Mouse (Mus musculus) midbrain, postnatal 0 days (tissue): ENCODE measurements around the gene Ica1. TPM values are rescaled to one million over a fixed set of nuclear protein-coding genes. Genes with fewer than 3 reads are reported as not detected.

Experiments
- ATAC-seq: fragments of 200-750 bp; cut with Nextera tagmentation; 2 replicates; pipeline ENCODE4 v1.8.0; 2017; ENCODE audit warnings: moderate number of reproducible peaks, mild to moderate bottlenecking, moderate TSS enrichment, moderate library complexity; ENCODE audit not compliant: low FRiP score
- DNase-seq: peaks from one replicate; pipeline ENCODE4 v3.0.0-alpha.2; 2015; ENCODE audit warnings: low spot score
- H3K27ac ChIP-seq: fragments of 300-500 bp; sonication (generic); 2 replicates; pipeline ENCODE4 v1.5.1; 2014; ENCODE audit warnings: low read depth, mild to moderate bottlenecking, low read length, mixed read lengths
- H3K27me3 ChIP-seq: fragments of 300-500 bp; sonication (generic); 2 replicates; pipeline ENCODE4 v1.6.1; 2014; ENCODE audit warnings: low read length, control low read depth, mixed read lengths; ENCODE audit not compliant: insufficient read depth
- H3K36me3 ChIP-seq: fragments of 300-500 bp; sonication (generic); 2 replicates; pipeline ENCODE4 v1.6.1; 2014; ENCODE audit warnings: low read length, control low read depth, mixed read lengths; ENCODE audit not compliant: insufficient read depth
- H3K4me1 ChIP-seq: fragments of 300-500 bp; sonication (generic); 2 replicates; pipeline ENCODE4 v1.6.1; 2014; ENCODE audit warnings: mild to moderate bottlenecking, control low read depth, antibody characterized with exemption, low read length, mixed read lengths; ENCODE audit not compliant: insufficient read depth
- H3K4me2 ChIP-seq: fragments of 300-500 bp; sonication (generic); 2 replicates; pipeline ENCODE4 v1.6.1; 2014; ENCODE audit warnings: low read depth, mild to moderate bottlenecking, low read length, mixed read lengths; ENCODE audit not compliant: poor library complexity, severe bottlenecking
- H3K4me3 ChIP-seq: fragments of 300-500 bp; sonication (generic); 2 replicates; pipeline ENCODE4 v1.5.1; 2014; ENCODE audit warnings: low read depth, mild to moderate bottlenecking, low read length, moderate library complexity
- H3K9ac ChIP-seq: fragments of 300-500 bp; sonication (generic); replicated peaks from 2 replicates; pipeline ENCODE4 v1.6.1; 2014; ENCODE audit warnings: mild to moderate bottlenecking, low read length, moderate library complexity, mixed read lengths; ENCODE audit not compliant: poor library complexity, severe bottlenecking
- H3K9me3 ChIP-seq: fragments of 300-500 bp; sonication (generic); 2 replicates; pipeline ENCODE4 v1.6.1; 2016; ENCODE audit warnings: low read length, control low read depth
- CTCF ChIP-seq: IDR thresholded peaks from 2 replicates; pipeline ENCODE4 v1.5.1; 2016; ENCODE audit warnings: antibody characterized with exemption, mild to moderate bottlenecking
- WGBS: fragments of 180-500 bp; shearing (Covaris S2); extraction: QIAGEN DNeasy Blood & Tissue Kit; methylation state at CpG from one replicate; pipeline ENCODE4 v1.1.7; 2014; 5-methylcytosine and 5-hydroxymethylcytosine counted together
- polyA plus RNA-seq: library from polyadenylated mRNA; unstranded; fragments of >200 nt; fragmentation: Nextera tagmentation; extraction: Ambion mirVana; gene quantifications from 2 replicates; pipeline ENCODE4 v1.2.1, GENCODE M21; 2015
- total RNA-seq: library from RNA; depleted of rRNA; stranded (reverse); fragments of >200 nt; gene quantifications from 2 replicates; pipeline ENCODE4 v1.2.3, GENCODE M21; 2014

Gene Ica1
- total and polyA plus RNA-seq, 2 experiments from 2014 or later = 57.4 to 98.7 TPM

DNA sequence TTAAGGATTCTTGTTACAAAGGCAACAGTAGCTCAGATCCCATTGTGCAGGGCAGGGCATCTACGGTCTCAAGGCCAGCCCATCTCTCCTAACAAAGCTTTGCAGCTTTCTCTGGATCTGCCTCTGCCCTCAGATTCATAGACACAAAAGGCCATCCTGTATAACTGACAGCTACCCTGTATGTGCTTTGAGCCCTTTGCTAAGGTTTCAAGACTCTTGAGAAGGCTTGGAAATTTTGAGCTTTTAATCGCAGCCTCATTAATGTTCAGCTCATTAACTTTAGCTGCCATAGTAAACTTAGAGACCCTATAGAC is 24.6 kb downstream of the Ica1 start:
- H3K36me3 ChIP-seq = peaks cover 14% of the 10 kb centered on the region
- WGBS = 73% methylated on average over 2 of the region's 2 CpGs
- TF ChIP-seq CTCF = no peak
- H3K9me3 ChIP-seq = no peaks in the 10 kb centered on the region
- no peak overlapping the region for H3K4me3 ChIP-seq
- no peak overlapping the region for H3K9ac ChIP-seq
- H3K27me3 ChIP-seq = no peaks in the 10 kb centered on the region
- no peak overlapping the region for H3K4me2 ChIP-seq
- no peak overlapping the region for H3K27ac ChIP-seq
- no peaks in the 10 kb centered on the region for H3K4me1 ChIP-seq
- no peak for DNase-seq
- no peak for ATAC-seq

DNA sequence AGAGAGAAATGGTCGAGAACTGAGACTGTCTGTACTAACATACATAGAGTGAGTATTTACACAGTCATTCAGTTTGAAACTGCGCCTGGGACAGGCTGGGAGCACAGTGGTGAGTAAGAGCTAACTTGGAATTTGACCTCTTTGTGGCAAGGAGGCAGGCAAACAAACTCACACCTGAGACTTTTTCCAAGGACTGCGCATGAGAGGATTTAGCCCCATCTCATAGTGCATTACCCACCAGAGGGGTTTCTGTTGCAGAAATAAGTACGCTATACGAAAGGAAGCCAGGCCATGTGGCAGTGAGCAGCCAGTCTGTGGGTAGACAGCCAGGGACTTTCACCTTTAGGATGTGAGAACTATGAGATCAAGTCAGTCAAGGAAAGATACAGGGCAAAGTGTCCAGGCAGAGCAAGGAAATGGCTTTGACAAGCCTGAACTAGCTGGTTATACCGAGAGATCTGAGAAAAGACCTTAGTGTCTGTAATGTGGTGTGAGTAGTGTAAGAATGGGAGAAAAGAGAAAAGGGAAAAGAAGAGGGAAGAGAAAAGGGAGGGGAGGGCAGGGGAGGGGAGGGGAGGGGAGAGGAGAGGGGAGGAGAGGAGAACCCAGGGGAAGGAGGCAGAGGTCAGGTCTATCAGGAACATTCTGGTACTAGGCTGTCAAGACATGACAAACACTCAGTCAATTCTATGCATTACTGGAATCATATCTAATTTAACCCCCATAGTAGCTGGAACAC is 25.1 kb downstream of the Ica1 start:
- Histone ChIP-seq H3K36me3 (peaks cover 14% of the 10 kb centered on the region), H3K4me1 (no peaks in the 10 kb centered on the region), H3K27ac (no peak overlapping the region), H3K4me3 (no peak overlapping the region), H3K9me3 (no peaks in the 10 kb centered on the region), H3K27me3 (no peaks in the 10 kb centered on the region), H3K4me2 (no peak overlapping the region), H3K9ac (no peak overlapping the region)
- TF ChIP-seq CTCF = no peak
- no peak for ATAC-seq
- no peak for DNase-seq
- WGBS = 90% methylated on average over 6 of the region's 6 CpGs

DNA sequence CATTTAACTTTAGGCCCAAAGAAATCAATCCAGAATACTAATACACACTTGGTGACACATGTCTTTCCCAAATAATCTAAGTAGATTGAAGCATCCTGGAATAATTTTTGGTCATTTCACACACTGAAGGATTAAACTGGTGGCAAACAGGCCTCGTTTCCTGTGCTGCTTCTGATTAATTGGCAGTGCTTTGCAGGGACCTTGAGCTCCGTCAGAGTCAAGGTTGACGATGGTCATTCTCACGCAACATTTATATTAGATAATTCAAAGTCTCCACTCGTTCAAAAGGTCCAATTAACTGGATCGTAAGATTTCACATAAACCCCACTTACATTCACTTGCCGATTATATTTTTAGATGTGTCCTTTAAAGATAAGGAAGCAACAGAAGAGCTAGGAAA is 33.4 kb downstream of the Ica1 start:
- H3K27me3 ChIP-seq = no peaks in the 10 kb centered on the region
- H3K4me3 ChIP-seq = no peak overlapping the region
- H3K9me3 ChIP-seq = no peaks in the 10 kb centered on the region
- DNase-seq = no peak
- WGBS = 79% methylated on average over 7 of the region's 7 CpGs
- H3K27ac ChIP-seq = no peak overlapping the region
- no peak for TF ChIP-seq CTCF
- no peaks in the 10 kb centered on the region for H3K4me1 ChIP-seq
- peaks cover 17% of the 10 kb centered on the region for H3K36me3 ChIP-seq
- no peak overlapping the region for H3K4me2 ChIP-seq
- no peak overlapping the region for H3K9ac ChIP-seq
- no peak for ATAC-seq

DNA sequence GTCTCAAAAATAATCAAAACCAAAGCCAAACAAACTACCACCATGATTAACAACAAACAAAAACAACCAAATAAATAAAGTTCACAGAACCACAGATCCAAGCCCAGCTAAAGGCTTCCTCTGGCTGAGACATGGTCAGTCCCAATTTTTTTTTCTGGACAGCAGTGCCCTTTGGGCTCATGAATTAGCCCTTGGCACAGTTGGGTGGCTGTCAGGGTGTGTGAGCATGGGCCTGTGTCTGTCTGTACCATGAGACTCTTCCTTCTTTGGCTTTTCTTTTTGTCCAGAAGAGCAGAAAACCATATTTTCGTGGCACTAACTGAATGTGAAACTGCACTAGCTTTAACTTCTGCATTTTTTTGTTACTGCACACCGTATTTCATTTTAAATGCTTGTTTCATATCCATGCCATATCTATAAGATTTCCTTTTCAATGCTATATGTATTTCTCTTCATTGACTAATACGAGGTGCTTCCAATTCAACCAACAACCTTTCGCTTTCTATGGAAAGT is 34.0 kb downstream of the Ica1 start:
- TF ChIP-seq CTCF = no peak
- H3K9me3 ChIP-seq = no peaks in the 10 kb centered on the region
- 89% methylated on average over 4 of the region's 4 CpGs for WGBS
- no peak overlapping the region for H3K4me3 ChIP-seq
- H3K27me3 ChIP-seq = no peaks in the 10 kb centered on the region
- H3K36me3 ChIP-seq = peaks cover 13% of the 10 kb centered on the region
- no peak for ATAC-seq
- no peak for DNase-seq
- H3K27ac ChIP-seq = no peak overlapping the region
- H3K4me2 ChIP-seq = no peak overlapping the region
- no peak overlapping the region for H3K9ac ChIP-seq
- no peaks in the 10 kb centered on the region for H3K4me1 ChIP-seq

DNA sequence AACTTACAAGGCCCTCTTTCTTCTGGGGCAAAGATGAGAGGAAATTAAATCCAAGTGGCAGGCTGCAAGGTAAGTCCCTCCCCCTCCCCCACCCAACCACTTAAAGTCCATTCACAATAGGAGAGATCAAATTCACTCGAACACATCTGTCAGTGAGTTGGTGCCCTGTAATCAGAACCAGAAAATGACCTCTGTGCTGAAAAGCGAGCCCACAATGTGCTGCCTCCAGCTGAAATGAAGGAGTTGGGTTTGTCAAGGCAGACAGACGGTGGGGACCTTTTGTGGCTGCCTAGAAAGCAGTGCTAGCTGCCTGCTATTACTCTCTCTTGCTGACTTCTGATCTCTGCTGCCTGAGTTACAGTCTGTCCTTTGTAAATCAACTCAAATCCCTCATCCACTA is 35.8 kb downstream of the Ica1 start:
- no peak overlapping the region for H3K9ac ChIP-seq
- peaks cover 9% of the 10 kb centered on the region; the same call in 1 of the 2 replicates for H3K36me3 ChIP-seq
- no peak for TF ChIP-seq CTCF
- H3K4me1 ChIP-seq = no peaks in the 10 kb centered on the region
- ATAC-seq (no peak), DNase-seq (no peak)
- no peak overlapping the region for H3K4me2 ChIP-seq
- H3K4me3 ChIP-seq = no peak overlapping the region
- no peak overlapping the region for H3K27ac ChIP-seq
- H3K9me3 ChIP-seq = no peaks in the 10 kb centered on the region
- WGBS = 46% methylated on average over 3 of the region's 3 CpGs
- no peaks in the 10 kb centered on the region for H3K27me3 ChIP-seq

DNA sequence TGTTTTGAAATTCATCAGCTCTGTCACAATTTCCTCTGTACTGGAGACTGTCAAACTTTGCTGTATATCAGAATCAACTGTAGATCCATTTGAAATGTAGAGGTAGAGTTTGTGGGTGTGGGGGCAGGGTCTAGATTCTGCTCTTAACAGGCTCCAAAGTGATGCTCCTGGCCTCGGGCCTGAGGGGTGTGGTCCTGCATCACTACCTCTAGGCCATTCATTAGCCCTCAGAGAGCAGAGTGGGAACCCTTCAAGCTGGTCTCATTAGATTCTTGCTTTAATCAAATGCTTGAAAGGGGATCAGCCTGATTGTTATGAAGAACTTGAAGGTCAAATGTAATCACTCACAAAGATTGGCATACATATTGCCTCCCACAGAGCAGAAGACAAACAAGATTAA is 36.6 kb downstream of the Ica1 start:
- 60% methylated on average over 1 of the region's 1 CpGs for WGBS
- H3K27ac ChIP-seq = no peak overlapping the region
- ATAC-seq (no peak), DNase-seq (no peak)
- no peak overlapping the region for H3K4me2 ChIP-seq
- H3K9ac ChIP-seq = no peak overlapping the region
- peaks cover 13% of the 10 kb centered on the region; the same call in 1 of the 2 replicates for H3K36me3 ChIP-seq
- H3K9me3 ChIP-seq = no peaks in the 10 kb centered on the region
- no peak overlapping the region for H3K4me3 ChIP-seq
- H3K27me3 ChIP-seq = no peaks in the 10 kb centered on the region
- no peaks in the 10 kb centered on the region for H3K4me1 ChIP-seq
- no peak for TF ChIP-seq CTCF
